Mouse (Mus musculus) heart, postnatal 4 days (tissue): Measurements from ENCODE around the gene Cyp4a10. TPM values are rescaled to one million over a fixed set of nuclear protein-coding genes. Genes with fewer than 3 reads are reported as not detected.
A peak's percentile ranks its signal among the peaks of the same experiment; 100 is the strongest.
"Not testable (repeated sequence)": the region's sequence is repeated elsewhere in the genome, so short reads cannot be mapped to it uniquely, and the experiment has no call there.

Experiments used
- DNase-seq: peaks from one replicate; pipeline ENCODE4 v3.0.0; 2021
- total RNA-seq, 2 experiments: library from RNA; stranded (reverse); gene quantifications; 2 replicates each; pipeline ENCODE4 v1.2.3; 2021

Gene Cyp4a10
- under 1 TPM in 1 of 2 experiments, not detected in 1; 0.12 TPM for total RNA-seq

GRCm38 (mm10) chr4:115518000-115518399 lies at the start of gene Cyp4a10:
Cyp4a10 (plus strand) TSS chr4:115518264.
- DNase-seq: not testable (repeated sequence)

GRCm38 (mm10) chr4:115473585-115473984 lies 44.5 kb upstream of the Cyp4a10 start:
- DNase-seq: not testable (repeated sequence)

GRCm38 (mm10) chr4:115476051-115476450 lies 42.0 kb upstream of the Cyp4a10 start:
- peak; percentile 50 for DNase-seq

GRCm38 (mm10) chr4:115481006-115481652 lies 36.9 kb upstream of the Cyp4a10 start:
- no peak for DNase-seq

- no peak for DNase-seq
Measured at GRCm38 (mm10) chr4:115496001-115496400, 22.1 kb upstream of the Cyp4a10 start, which contains the start of gene Cyp4a14. Cyp4a14 (minus strand) TSS chr4:115496142.

GRCm38 (mm10) chr4:115497466-115497865 lies 20.6 kb upstream of the Cyp4a10 start:
- DNase-seq: no peak

GRCm38 (mm10) chr4:115513964-115514363 lies 4.1 kb upstream of the Cyp4a10 start:
- not testable (repeated sequence) for DNase-seq

- no peak for DNase-seq
Measured at GRCm38 (mm10) chr4:115519444-115519843, 1.4 kb downstream of the Cyp4a10 start.

- DNase-seq: no peak
Measured at GRCm38 (mm10) chr4:115521766-115522165, 3.7 kb downstream of the Cyp4a10 start.

GRCm38 (mm10) chr4:115545101-115545500 lies 27.0 kb downstream of the Cyp4a10 start:
- no peak for DNase-seq

GRCm38 (mm10) chr4:115546141-115546828 lies 28.2 kb downstream of the Cyp4a10 start:
- DNase-seq: no peak

GRCm38 (mm10) chr4:115552726-115553125 lies 34.7 kb downstream of the Cyp4a10 start:
- DNase-seq: no peak

GRCm38 (mm10) chr4:115555513-115555912 lies 37.4 kb downstream of the Cyp4a10 start:
- DNase-seq: no peak

GRCm38 (mm10) chr4:115557861-115558561 lies 39.9 kb downstream of the Cyp4a10 start:
- no peak for DNase-seq

GRCm38 (mm10) chr4:115561236-115561635 lies 43.2 kb downstream of the Cyp4a10 start:
- DNase-seq: not testable (repeated sequence)

- no peak for DNase-seq
Measured at GRCm38 (mm10) chr4:115563401-115563800, 45.3 kb downstream of the Cyp4a10 start, which contains the start of gene Cyp4a31. Cyp4a31 (plus strand) TSS chr4:115563649.

GRCm38 (mm10) chr4:115564469-115565225 lies 46.6 kb downstream of the Cyp4a10 start:
- DNase-seq: not testable (repeated sequence)

GRCm38 (mm10) chr4:115575255-115575654 lies 57.2 kb downstream of the Cyp4a10 start:
- no peak for DNase-seq

GRCm38 (mm10) chr4:115575776-115576175 lies 57.7 kb downstream of the Cyp4a10 start:
- no peak for DNase-seq

GRCm38 (mm10) chr4:115583036-115583435 lies 65.0 kb downstream of the Cyp4a10 start:
- no peak for DNase-seq
